Mouse (Mus musculus): ENCODE data around the gene Oprl1. TPM values are rescaled to one million over a fixed set of nuclear protein-coding genes. Genes with fewer than 3 reads are reported as not detected.

Gene Oprl1
- polyA plus RNA-seq, 1 experiment, result 0.78 TPM

GRCm38 (mm10) chr2:181763006-181763830 is 48.4 kb downstream of the Oprl1 start, which contains the start of gene Myt1:
Gene Myt1 (plus strand): TSS chr2:181763332.
- Histone ChIP-seq H3K27ac (ENCODE audit: insufficient read depth, low read length) (no peak within 1 kb of the TSS), H3K27me3 (ENCODE audit: control insufficient read depth, insufficient read depth, low read length, poor library complexity, severe bottlenecking) (no peaks in the 10 kb centered on the region), H3K9ac (ENCODE audit: low read depth, poor library complexity, severe bottlenecking) (no peak within 1 kb of the TSS), H3K36me3 (ENCODE audit: control insufficient read depth, insufficient read depth, low read length, poor library complexity, severe bottlenecking) (no peaks in the 10 kb centered on the region), H3K4me3 (ENCODE audit: low read depth, low read length) (no peak within 1 kb of the TSS), H3K4me1 (ENCODE audit: control insufficient read depth, insufficient read depth, low read length) (peaks cover 4% of the 10 kb centered on the region), H3K9me3 (replicated peaks; ENCODE audit: control insufficient read depth, insufficient read depth, low read length, poor library complexity, severe bottlenecking) (no peaks in the 10 kb centered on the region)
- TF ChIP-seq POLR2A (IDR thresholded peaks at IDR 0.05; ENCODE audit: insufficient read depth, low read length), result no peak
- no peak for TF ChIP-seq CTCF (IDR thresholded peaks at IDR 0.05; ENCODE audit: low read depth, low read length)
- TF ChIP-seq EP300 (IDR thresholded peaks at IDR 0.05; ENCODE audit: insufficient read depth, low read depth, low read length), result no peak

- Histone ChIP-seq H3K4me1 (ENCODE audit: control insufficient read depth, insufficient read depth, low read length) (peaks cover 4% of the 10 kb centered on the region), H3K27me3 (ENCODE audit: control insufficient read depth, insufficient read depth, low read length, poor library complexity, severe bottlenecking) (no peaks in the 10 kb centered on the region), H3K9me3 (replicated peaks; ENCODE audit: control insufficient read depth, insufficient read depth, low read length, poor library complexity, severe bottlenecking) (no peaks in the 10 kb centered on the region), H3K9ac (ENCODE audit: low read depth, poor library complexity, severe bottlenecking) (no peak overlapping the region), H3K27ac (ENCODE audit: insufficient read depth, low read length) (no peak overlapping the region), H3K4me3 (ENCODE audit: low read depth, low read length) (no peak overlapping the region), H3K36me3 (ENCODE audit: control insufficient read depth, insufficient read depth, low read length, poor library complexity, severe bottlenecking) (no peaks in the 10 kb centered on the region)
- TF ChIP-seq POLR2A (IDR thresholded peaks at IDR 0.05; ENCODE audit: insufficient read depth, low read length), result no peak
- TF ChIP-seq EP300 (IDR thresholded peaks at IDR 0.05; ENCODE audit: insufficient read depth, low read depth, low read length), result no peak
- no peak for TF ChIP-seq CTCF (IDR thresholded peaks at IDR 0.05; ENCODE audit: low read depth, low read length)
These were observed 49.2 kb downstream of the Oprl1 start for GRCm38 (mm10) chr2:181763886-181764527.

- Histone ChIP-seq H3K36me3 (ENCODE audit: control insufficient read depth, insufficient read depth, low read length, poor library complexity, severe bottlenecking) (no peaks in the 10 kb centered on the region), H3K4me3 (ENCODE audit: low read depth, low read length) (no peak overlapping the region), H3K4me1 (ENCODE audit: control insufficient read depth, insufficient read depth, low read length) (peaks cover 4% of the 10 kb centered on the region), H3K27me3 (ENCODE audit: control insufficient read depth, insufficient read depth, low read length, poor library complexity, severe bottlenecking) (no peaks in the 10 kb centered on the region), H3K27ac (ENCODE audit: insufficient read depth, low read length) (no peak overlapping the region), H3K9ac (ENCODE audit: low read depth, poor library complexity, severe bottlenecking) (no peak overlapping the region), H3K9me3 (replicated peaks; ENCODE audit: control insufficient read depth, insufficient read depth, low read length, poor library complexity, severe bottlenecking) (no peaks in the 10 kb centered on the region)
- TF ChIP-seq POLR2A (IDR thresholded peaks at IDR 0.05; ENCODE audit: insufficient read depth, low read length), result no peak
- TF ChIP-seq CTCF (IDR thresholded peaks at IDR 0.05; ENCODE audit: low read depth, low read length), result no peak
- TF ChIP-seq EP300 (IDR thresholded peaks at IDR 0.05; ENCODE audit: insufficient read depth, low read depth, low read length), result no peak
These were observed 49.8 kb downstream of the Oprl1 start for GRCm38 (mm10) chr2:181764600-181764999.

GRCm38 (mm10) chr2:181765251-181765650 is 50.4 kb downstream of the Oprl1 start:
- Histone ChIP-seq H3K4me3 (ENCODE audit: low read depth, low read length) (no peak overlapping the region), H3K27me3 (ENCODE audit: control insufficient read depth, insufficient read depth, low read length, poor library complexity, severe bottlenecking) (no peaks in the 10 kb centered on the region), H3K9me3 (replicated peaks; ENCODE audit: control insufficient read depth, insufficient read depth, low read length, poor library complexity, severe bottlenecking) (no peaks in the 10 kb centered on the region), H3K9ac (ENCODE audit: low read depth, poor library complexity, severe bottlenecking) (no peak overlapping the region), H3K4me1 (ENCODE audit: control insufficient read depth, insufficient read depth, low read length) (peaks cover 4% of the 10 kb centered on the region), H3K27ac (ENCODE audit: insufficient read depth, low read length) (no peak overlapping the region), H3K36me3 (ENCODE audit: control insufficient read depth, insufficient read depth, low read length, poor library complexity, severe bottlenecking) (no peaks in the 10 kb centered on the region)
- no peak for TF ChIP-seq EP300 (IDR thresholded peaks at IDR 0.05; ENCODE audit: insufficient read depth, low read depth, low read length)
- TF ChIP-seq CTCF (IDR thresholded peaks at IDR 0.05; ENCODE audit: low read depth, low read length), result no peak
- no peak for TF ChIP-seq POLR2A (IDR thresholded peaks at IDR 0.05; ENCODE audit: insufficient read depth, low read length)

- Histone ChIP-seq H3K36me3 (ENCODE audit: control insufficient read depth, insufficient read depth, low read length, poor library complexity, severe bottlenecking) (no peaks in the 10 kb centered on the region), H3K27ac (ENCODE audit: insufficient read depth, low read length) (no peak overlapping the region), H3K9me3 (replicated peaks; ENCODE audit: control insufficient read depth, insufficient read depth, low read length, poor library complexity, severe bottlenecking) (no peaks in the 10 kb centered on the region), H3K9ac (ENCODE audit: low read depth, poor library complexity, severe bottlenecking) (no peak overlapping the region), H3K4me3 (ENCODE audit: low read depth, low read length) (no peak overlapping the region), H3K4me1 (ENCODE audit: control insufficient read depth, insufficient read depth, low read length) (peaks cover 4% of the 10 kb centered on the region), H3K27me3 (ENCODE audit: control insufficient read depth, insufficient read depth, low read length, poor library complexity, severe bottlenecking) (no peaks in the 10 kb centered on the region)
- no peak for TF ChIP-seq EP300 (IDR thresholded peaks at IDR 0.05; ENCODE audit: insufficient read depth, low read depth, low read length)
These were observed 52.1 kb downstream of the Oprl1 start for GRCm38 (mm10) chr2:181766672-181767557.
